Mouse (Mus musculus) urinary bladder, adult 18-20 months (tissue): ENCODE results near the gene Zpbp.
A peak's percentile ranks its signal among the peaks of the same experiment; 100 is the strongest.

Source experiments
- DNase-seq, 2 experiments: peaks; one replicate each; pipeline ENCODE4 v3.0.0; 2022; ENCODE audit warnings: low spot score in 2 of 2, mixed read lengths in 2 of 2

Zpbp gene

DNA sequence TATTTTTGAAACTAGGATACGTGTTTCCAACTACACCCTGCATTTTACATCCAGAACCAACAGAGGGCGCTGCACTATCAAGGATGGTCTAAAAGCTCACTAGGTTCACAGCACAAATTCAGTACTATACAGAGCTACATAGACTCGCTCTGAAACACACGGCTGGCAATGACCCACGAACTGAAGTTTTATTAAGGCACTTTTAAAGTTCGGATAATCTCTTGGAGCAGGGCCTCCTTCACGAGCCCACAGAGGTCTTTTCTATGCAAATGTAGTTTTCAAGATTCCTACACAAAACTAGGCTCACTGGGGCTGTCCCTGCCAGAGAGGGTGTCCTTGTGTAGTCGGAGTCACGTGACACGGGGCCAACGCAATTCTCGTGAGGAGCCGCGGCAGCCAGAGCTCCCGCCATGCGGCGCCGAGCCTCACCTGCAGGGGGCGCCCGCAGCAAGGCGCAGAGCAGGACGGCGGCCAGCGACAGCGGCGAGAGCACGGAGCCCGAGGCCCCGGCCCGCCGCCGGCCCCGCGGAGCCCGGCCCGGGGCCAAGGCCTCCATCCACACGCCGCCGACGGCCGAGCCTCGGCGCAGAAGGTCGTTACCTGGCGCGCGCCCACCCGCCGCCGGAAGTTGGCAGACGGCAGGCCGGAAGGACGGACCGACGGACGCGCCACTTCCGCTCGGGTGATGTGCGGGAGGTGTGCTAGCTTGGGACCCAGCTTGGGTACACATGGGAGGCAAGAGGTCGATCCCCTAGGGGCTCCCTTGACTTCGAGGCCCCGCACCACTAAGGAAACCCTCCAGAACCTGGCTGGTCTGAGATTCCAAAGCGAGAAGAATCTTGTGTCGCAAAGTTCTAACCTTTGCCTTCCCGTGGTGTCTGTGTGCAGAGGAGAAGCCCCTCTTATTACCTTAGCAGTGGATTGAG, at the start of gene Zpbp, which contains the start of gene Spata48:
Gene Zpbp (minus strand): TSS at position 774 of the 926 bp plus-strand sequence.
Gene Spata48 (plus strand): TSS at position 460 of the 926 bp plus-strand sequence.
- peak; percentile 76 to 83 for DNase-seq

DNA sequence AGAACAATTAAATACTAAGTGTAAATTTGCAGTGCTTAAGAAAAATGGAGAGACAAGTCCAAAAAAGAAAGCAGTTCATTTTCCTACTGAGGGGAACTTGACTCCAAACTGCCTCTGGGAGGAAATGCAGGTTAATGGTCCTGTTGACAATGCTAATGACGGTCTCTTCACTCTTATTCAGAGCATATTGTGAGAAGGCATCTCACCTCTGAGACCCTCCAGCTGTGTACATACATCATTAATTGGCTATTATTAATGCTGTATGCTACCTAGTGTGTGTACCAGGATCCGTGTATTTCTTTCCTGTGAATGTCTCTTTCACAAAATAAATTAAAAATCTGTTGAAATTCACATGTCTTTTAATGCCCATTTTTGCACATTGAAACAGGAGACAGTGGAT, 47.2 kb upstream of the Zpbp start:
- no peak for DNase-seq

DNA sequence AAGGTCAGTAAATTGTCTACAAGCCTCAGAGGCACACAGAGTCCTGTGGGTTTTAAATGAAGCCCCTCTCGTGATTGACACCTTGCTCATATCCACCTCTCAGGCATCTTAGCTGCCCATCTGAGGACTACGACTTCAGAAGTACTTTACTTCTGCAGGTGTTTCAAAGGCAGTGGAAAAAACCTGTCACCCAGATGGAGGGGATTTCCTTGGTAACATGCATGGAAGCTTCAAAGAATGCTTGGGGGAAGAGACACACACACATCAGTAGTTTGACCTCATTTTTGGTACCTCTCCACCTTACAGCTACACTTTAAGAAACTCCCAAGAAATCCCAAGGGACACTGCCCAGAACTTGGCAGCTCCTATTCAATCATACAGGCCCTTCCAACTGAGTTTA, 44.0 kb upstream of the Zpbp start:
- no peak for DNase-seq

DNA sequence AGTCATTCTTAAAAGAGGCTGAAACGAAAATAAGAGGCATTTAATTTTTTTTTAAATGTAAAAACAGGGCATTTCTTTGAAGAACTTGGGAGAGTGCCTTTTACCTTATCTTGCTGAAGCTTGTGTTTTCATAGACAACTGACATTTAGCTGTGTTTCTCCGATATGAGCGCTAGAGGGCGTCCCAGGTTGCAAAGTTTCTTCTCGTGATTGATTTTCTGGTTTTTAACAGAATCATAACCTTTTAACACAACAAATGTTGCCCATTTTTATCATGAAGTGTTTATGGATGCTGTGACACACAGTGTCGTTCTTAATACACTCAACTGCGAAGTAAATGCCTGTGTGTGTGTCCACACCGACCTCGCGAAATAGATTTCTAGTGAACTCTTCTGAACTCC, 37.7 kb upstream of the Zpbp start:
- no peak for DNase-seq

DNA sequence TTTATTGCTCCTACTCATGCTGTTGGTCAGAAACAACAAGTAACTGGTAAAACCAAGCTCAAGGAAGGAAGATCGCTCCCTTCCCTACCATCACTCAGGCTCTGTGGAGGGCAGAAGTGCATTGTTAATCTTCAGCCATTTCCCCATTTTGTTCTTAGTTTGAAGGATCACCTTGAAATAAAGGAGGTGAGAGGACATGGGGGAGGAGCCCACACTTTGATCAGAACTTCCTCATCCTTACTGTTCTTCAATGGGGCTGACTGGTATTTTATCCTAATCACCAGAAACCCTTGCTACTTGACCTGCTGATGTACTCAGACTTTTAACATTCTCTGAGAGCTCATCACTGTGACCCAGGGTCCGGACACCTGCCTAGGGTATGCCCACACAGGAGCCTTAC, 33.5 kb upstream of the Zpbp start:
- no peak for DNase-seq

DNA sequence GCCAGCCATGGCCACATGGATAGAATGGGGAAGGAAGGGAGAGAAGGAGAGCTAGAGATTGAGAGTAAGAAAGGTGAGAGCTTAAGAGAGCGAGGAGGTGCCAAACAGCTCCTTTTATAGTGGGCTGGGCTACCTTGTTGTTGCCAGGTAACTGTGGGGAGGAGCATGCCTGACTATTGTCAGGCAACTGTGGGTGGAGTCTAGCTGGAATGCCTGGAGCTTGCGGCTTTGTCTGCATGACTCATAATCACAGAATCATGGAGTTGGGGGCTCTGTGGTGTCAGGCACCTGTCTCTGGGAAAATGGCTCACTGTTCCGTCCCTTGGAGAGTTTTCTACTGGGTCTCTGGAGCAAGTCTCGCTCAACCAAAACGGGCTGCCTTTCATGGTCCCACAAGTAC, 29.8 kb upstream of the Zpbp start:
- DNase-seq: no peak

DNA sequence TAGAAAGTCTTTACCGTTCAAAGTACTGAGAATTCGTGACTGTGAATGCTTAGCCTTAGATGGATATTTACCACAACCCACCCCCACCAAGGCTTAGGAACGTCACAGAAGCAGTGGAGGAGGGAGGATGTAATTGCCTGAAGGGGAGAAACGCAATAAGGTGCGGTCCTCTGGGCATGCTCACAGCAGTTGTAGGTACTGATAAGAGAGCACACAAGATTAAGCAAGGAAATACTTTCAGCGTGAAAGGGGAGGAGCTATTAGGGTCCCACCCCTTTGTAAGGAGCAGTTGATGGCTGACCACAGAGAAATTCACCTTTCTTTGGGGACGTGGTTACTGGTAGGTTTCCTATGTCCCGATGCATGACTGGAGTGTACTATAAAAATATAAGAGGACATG, 22.2 kb upstream of the Zpbp start:
- DNase-seq: no peak

DNA sequence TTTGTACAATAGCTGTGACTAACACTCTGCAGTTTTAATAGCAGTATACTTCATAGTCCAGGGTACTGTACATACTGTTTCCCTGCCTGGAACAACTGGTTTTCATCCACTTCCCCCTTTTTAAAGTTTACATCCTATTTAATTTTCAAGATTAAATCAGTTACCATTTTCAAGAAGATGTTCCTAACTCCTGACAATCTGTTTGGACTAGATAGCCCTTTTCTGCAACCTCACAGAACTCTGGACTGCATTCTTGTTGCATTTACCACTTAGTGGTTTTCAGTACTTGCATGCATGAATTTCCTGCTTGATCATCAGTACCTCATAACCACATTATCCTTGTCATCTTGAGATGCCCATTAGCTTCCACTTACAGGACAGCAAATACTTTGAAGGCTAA, 6.7 kb upstream of the Zpbp start:
- no peak for DNase-seq

DNA sequence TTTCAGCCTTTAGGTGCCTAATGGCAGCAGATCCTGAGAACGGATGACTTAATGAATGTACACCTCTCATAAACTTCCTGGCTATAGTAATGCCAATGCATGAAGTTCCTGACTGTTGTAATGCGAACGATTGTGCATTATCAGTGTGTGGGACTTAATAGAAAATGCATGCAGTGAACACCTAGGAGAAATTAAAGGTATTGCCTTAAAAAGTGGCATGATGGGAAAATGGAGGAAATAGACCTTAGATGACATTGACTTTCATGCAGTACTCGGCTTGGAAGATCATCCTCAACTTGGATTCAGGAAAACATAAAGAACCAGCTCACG, 318 bp upstream of the Zpbp start:
- DNase-seq: no peak

DNA sequence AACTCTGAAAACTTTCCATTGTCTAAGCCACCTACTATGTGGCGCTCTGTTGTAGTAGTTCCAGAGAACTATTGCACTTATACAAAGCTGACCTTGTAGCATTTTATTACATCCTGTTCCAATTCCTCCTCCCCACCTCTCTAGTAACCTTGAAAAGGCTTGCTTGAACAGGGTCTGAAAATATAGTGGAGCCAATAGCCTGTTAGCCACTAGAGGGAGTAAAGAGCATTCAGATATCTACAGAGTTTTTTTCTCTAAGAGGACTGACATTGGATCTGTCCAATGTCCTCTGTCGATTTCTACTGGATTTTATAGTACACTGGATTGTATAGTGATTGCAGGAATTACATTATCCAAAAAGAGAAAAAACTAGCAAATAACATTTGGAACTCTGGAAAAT, 7.2 kb downstream of the Zpbp start:
- DNase-seq: no peak

DNA sequence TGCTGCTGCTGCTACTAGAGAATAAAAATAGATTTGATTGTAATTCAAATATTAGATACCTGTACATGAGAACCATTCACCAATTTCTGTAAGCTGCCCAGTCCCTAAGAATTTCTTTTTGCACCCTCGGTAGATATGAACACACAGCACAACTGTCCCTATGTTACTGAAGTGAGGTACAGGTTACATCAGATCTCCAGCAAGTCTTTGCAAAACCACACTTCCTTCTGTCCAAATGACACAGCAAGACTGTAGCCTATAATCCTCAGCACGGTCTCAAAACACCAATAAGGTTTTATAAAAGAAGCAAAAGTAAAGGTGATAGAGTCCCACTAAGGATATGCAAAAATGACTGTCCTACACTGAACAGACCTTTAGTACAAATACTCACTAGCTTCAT, 44.9 kb downstream of the Zpbp start:
- no peak for DNase-seq

DNA sequence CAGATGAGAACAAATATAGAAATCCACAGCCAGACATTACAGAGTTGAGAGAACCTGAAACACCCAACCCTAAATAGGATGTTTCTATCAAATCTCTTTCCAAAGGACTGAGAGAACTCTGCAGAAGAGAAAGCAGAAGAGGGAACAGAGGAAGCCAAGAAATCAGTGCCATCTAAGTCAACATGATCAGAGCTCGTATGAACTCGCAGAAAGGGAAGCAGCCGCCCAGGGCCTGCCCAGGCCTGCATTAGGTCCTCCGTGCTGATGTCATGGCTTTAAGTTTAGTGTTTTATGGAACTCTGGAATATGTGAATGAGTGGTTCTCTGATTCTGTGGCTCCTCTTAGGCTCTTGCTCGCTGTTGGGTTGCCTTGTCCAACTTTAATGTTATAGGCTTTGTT, 48.0 kb downstream of the Zpbp start:
- DNase-seq: no peak

DNA sequence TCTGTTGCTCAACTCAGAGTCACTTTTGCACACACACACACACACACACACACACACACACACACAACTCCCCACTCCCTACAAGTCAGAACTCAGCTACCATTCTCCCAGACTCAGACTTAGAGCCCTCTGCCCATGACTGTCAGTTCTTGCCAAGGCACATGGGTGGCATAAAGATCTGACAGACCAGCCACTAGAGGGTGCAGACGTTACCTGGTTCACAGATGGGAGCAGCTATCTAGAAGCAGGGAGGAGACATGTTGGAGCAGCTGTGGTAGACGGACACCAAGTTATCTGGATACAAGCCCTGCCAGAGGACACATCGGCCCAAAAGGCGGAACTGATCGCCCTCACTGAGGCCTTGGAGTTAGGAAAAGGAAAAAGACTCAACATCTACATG, 67.5 kb downstream of the Zpbp start:
- DNase-seq: no peak

DNA sequence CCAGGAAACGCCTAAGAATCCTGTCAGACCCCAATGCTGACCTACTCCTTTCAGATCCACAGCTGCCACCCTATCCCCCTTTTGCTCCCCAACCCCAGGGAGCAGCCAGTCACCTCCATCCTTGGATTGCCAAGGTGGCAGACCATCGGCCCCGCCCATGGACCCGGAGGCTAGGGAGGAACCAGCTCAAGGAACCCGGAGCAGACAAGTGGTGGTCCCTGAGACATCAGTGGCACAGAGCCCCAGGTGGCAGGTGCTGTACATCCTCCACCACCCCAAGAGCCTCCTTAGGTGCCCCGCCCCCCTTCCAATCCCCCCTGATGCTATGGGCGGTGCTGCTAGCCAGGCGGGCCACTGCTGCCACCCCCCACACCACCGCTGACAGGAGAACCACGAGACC, 69.0 kb downstream of the Zpbp start:
- no peak for DNase-seq

DNA sequence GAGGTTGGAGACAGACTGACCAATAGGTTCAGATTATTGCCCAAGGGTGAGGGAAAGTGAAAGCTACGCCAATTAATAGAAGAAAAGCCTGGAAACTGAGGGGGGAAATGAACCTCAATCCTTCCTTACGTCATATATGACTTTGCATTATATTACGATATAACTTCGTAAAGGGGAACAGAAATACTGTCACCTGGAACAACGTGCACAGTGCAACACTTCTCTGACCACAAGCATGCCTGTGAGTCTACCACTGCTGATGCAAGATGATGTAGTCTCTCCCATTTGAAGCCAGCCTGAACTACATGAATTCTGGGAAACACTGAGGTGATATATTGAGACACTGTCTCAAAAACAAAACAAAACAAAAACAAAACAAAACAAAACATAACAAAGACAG, 90.9 kb downstream of the Zpbp start:
- DNase-seq: no peak

DNA sequence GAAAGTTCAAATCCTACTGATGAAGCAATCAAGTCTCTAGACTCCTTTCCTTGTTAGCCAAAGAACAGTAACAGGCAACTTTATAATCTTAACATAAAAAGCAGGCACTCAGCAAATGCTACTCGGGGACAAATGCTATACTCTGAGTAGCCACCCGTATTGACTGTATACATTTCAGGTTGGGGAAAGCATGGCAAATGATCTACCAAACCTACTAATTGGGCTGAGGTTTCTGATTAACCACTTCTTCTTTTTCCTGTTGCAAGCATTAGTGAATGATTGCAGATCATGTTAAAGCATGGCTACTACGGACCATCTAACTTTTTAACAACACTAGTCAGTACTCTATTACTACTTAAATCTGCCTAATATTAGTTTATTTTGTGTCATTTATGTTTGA, 178.7 kb downstream of the Zpbp start:
- no peak for DNase-seq

DNA sequence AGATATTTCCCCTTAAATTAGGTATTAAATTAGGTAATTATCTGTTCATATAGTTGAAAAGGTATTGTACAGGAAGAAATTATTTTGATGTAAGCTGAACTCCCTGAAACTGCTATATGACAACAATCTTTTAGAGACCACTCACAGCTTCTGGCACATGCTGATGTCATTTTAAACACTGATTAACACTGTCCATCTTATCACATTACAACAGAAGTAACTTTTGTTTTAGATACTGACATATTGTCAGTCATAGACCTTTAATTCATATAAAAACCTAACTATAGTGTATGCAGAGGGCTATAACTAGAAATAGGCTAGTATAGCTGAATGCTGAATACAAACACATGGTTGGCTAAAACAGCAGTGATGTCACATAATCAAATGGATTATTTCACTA, 182.1 kb downstream of the Zpbp start:
- DNase-seq: no peak

DNA sequence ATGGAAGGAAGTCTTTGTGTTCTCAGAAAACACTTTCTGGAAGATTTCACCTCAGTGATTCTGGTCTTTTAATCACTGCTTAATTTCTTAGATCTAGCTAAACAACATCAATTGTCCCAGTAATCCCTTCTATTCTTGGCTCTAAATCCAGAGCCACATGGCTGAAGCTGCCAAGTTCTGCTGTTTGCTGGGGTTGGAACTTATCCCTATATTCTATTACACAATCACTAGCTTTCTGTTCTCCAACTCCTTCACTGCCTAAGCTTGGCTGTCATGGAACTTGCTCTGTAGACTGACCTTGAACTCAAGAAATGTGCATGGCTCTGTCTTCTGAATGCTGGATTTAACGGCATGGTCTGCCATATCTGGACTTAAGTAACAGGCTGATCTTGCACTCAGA, 204.9 kb downstream of the Zpbp start:
- no peak for DNase-seq

DNA sequence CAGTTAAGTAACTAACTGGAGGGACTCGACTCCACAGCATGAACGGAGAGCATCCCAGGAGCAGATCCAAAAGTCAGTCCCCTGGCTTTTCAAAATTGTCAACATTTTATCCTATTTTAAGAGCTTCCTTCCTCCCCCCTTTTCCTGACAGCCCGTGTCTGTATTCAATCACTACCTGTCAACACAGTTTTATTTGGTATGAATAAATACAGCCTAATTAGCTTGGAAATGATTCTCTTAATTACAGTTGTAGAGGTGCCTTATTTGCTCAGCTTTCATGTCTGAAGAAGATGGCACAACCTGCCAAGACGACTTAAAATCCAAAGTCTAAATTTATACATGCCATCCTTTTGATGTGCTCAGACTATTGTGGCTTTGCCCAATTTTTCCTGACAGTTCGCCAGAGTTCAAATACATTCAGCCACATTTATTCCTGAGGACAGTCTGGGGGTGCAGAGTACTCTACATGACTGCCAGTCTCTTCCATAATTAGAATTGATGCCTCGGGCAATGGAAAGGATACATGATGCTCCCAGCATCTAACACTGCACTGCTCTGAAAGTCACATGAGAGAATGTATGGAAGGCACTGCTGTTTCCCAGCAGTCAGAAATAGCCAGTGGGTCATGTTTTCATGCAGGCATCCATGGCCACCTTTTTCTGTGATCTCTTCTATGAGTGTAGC, 219.4 kb downstream of the Zpbp start:
- no peak for DNase-seq

DNA sequence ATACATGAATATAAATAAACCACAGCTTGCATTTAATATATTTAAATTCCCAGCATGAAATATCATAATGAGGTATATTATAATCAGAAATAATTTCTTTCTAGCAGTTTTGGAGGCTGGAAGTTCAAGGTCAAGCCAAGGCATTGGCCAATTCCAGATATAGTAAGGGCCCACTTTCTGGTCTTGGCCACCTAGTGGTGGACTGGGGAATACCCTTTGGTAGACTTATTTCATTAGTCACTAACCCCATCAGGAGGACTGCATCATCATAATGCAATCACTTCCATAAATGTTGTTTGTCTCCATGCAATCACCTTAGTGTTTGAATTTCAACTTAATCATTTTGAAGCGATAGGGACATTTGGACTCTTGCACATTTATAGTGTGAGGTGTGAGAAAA, 222.9 kb downstream of the Zpbp start:
- no peak for DNase-seq
